In genomic region chr7:142792650-142793275, GRCm38 (mm10) we compare ENCODE assay signal across 16 mouse cellular contexts. TPM values are rescaled to one million over a fixed set of nuclear protein-coding genes. Genes with fewer than 3 reads are reported as not detected.
A peak's percentile ranks its signal among the peaks of the same experiment; 100 is the strongest.
DNase-seq lines count a peak whose midpoint lies in the region; ATAC-seq lines count a peak whose summit lies in the region.
"Had no signal": no experiment of that assay in that cellular context is flagged by ENCODE, and none has a peak within 500 bp of the region (broad histone marks: within the 10 kb centered on the region; RNA-seq: fewer than 3 reads in every experiment).

No protein-coding gene starts in this region.

- ATAC-seq in forebrain, embryonic 14.5 days: no peak
- ATAC-seq in forebrain, embryonic 16.5 days: no peak
- ATAC-seq in midbrain, embryonic 15.5 days (replicated peaks): no peak
- ATAC-seq in embryonic facial prominence, embryonic 12.5 days (ENCODE audit: insufficient number of reproducible peaks, insufficient read depth, low FRiP score, low TSS enrichment): no peak; the same call in 1 of the 2 replicates
- ATAC-seq: liver, postnatal 0 days had no signal

- H3K27ac ChIP-seq in forebrain, embryonic 14.5 days (ENCODE audit: low read depth, low read length): no peak overlapping the region
- H3K27ac ChIP-seq in forebrain, embryonic 16.5 days (ENCODE audit: low read length): no peak overlapping the region
- peak overlapping the region; percentile 81 for H3K27ac ChIP-seq in midbrain, embryonic 10.5 days (replicated peaks)
- no peak overlapping the region for H3K27ac ChIP-seq in midbrain, embryonic 15.5 days
- peak overlapping the region; percentile 36; the same call in 1 of the 2 replicates for H3K27ac ChIP-seq in embryonic facial prominence, embryonic 12.5 days
- H3K27ac ChIP-seq: hindbrain, embryonic 15.5 days; neural tube, embryonic 13.5 days had no signal

- WGBS in forebrain, embryonic 14.5 days: 22% methylated on average over 1 of the region's 1 CpGs
- WGBS in forebrain, embryonic 16.5 days: 20% methylated on average over 1 of the region's 1 CpGs
- 40% methylated on average over 1 of the region's 1 CpGs for WGBS in midbrain, embryonic 10.5 days
- 28% methylated on average over 1 of the region's 1 CpGs for WGBS in midbrain, embryonic 15.5 days
- WGBS in embryonic facial prominence, embryonic 12.5 days: 47% methylated on average over 1 of the region's 1 CpGs

- no peak overlapping the region for H3K4me2 ChIP-seq in forebrain, embryonic 14.5 days (ENCODE audit: low read length)
- no peak overlapping the region for H3K4me2 ChIP-seq in forebrain, embryonic 16.5 days (ENCODE audit: low read length)
- no peak overlapping the region for H3K4me2 ChIP-seq in midbrain, embryonic 15.5 days
- no peak overlapping the region for H3K4me2 ChIP-seq in embryonic facial prominence, embryonic 12.5 days (replicated peaks)
- H3K4me2 ChIP-seq: hindbrain, embryonic 15.5 days; neural tube, embryonic 13.5 days had no signal

- H3K4me3 ChIP-seq in forebrain, embryonic 14.5 days (ENCODE audit: low read depth, low read length): no peak overlapping the region
- no peak overlapping the region for H3K4me3 ChIP-seq in forebrain, embryonic 16.5 days (replicated peaks; ENCODE audit: low read length)
- no peak overlapping the region for H3K4me3 ChIP-seq in midbrain, embryonic 10.5 days
- H3K4me3 ChIP-seq in midbrain, embryonic 15.5 days: no peak overlapping the region
- H3K4me3 ChIP-seq in embryonic facial prominence, embryonic 12.5 days: no peak overlapping the region
- H3K4me3 ChIP-seq: erythroblast, embryonic 14.5 days; hindbrain, embryonic 15.5 days; neural tube, embryonic 13.5 days had no signal

- H3K4me1 ChIP-seq in forebrain, embryonic 14.5 days (ENCODE audit: control insufficient read depth, insufficient read depth, low read length): no peaks in the 10 kb centered on the region
- H3K4me1 ChIP-seq in forebrain, embryonic 16.5 days (replicated peaks; ENCODE audit: control insufficient read depth, insufficient read depth, low read length): no peaks in the 10 kb centered on the region
- peaks cover 37% of the 10 kb centered on the region for H3K4me1 ChIP-seq in midbrain, embryonic 10.5 days
- H3K4me1 ChIP-seq in midbrain, embryonic 15.5 days: no peaks in the 10 kb centered on the region
- H3K4me1 ChIP-seq in embryonic facial prominence, embryonic 12.5 days: peaks cover 3% of the 10 kb centered on the region; the same call in 1 of the 2 replicates
- H3K4me1 ChIP-seq: hindbrain, embryonic 15.5 days; neural tube, embryonic 13.5 days had no signal

- DNase-seq in forebrain, embryonic 14.5 days (ENCODE audit: low spot score): peak; percentile 1
- peak; percentile 59 for DNase-seq in midbrain, embryonic 10.5 days (ENCODE audit: low spot score)
- no peak for DNase-seq in thymus, adult 18-20 months
- DNase-seq in urinary bladder, postnatal 36 days (ENCODE audit: low spot score in 2 of 2): no peak
- DNase-seq: cerebellum, postnatal 36 days; kidney, adult 18-20 months; liver, postnatal 0 days; lung, postnatal 36 days had no signal

- no peaks in the 10 kb centered on the region for H3K9me3 ChIP-seq in forebrain, embryonic 14.5 days (replicated peaks; ENCODE audit: control insufficient read depth, low read length)
- no peaks in the 10 kb centered on the region for H3K9me3 ChIP-seq in forebrain, embryonic 16.5 days (ENCODE audit: control insufficient read depth, low read length)
- no peaks in the 10 kb centered on the region for H3K9me3 ChIP-seq in midbrain, embryonic 10.5 days (replicated peaks)
- H3K9me3 ChIP-seq in midbrain, embryonic 15.5 days: no peaks in the 10 kb centered on the region
- no peaks in the 10 kb centered on the region for H3K9me3 ChIP-seq in embryonic facial prominence, embryonic 12.5 days
- H3K9me3 ChIP-seq: hindbrain, embryonic 15.5 days; neural tube, embryonic 13.5 days had no signal

- no peak overlapping the region for H3K9ac ChIP-seq in forebrain, embryonic 14.5 days (ENCODE audit: low read length)
- no peak overlapping the region for H3K9ac ChIP-seq in forebrain, embryonic 16.5 days (replicated peaks; ENCODE audit: low read depth, low read length)
- no peak overlapping the region for H3K9ac ChIP-seq in midbrain, embryonic 15.5 days
- no peak overlapping the region for H3K9ac ChIP-seq in embryonic facial prominence, embryonic 12.5 days
- H3K9ac ChIP-seq: hindbrain, embryonic 15.5 days; liver, postnatal 0 days; neural tube, embryonic 13.5 days had no signal

- H3K27me3 ChIP-seq in forebrain, embryonic 14.5 days (replicated peaks; ENCODE audit: control insufficient read depth, insufficient read depth, low read length): no peaks in the 10 kb centered on the region
- H3K27me3 ChIP-seq in forebrain, embryonic 16.5 days (replicated peaks; ENCODE audit: control insufficient read depth, insufficient read depth, low read length): no peaks in the 10 kb centered on the region
- no peaks in the 10 kb centered on the region for H3K27me3 ChIP-seq in midbrain, embryonic 10.5 days (ENCODE audit: low read depth, poor library complexity, severe bottlenecking)
- H3K27me3 ChIP-seq in midbrain, embryonic 15.5 days (replicated peaks): no peaks in the 10 kb centered on the region
- no peaks in the 10 kb centered on the region for H3K27me3 ChIP-seq in embryonic facial prominence, embryonic 12.5 days
- H3K27me3 ChIP-seq: hindbrain, embryonic 15.5 days; neural tube, embryonic 13.5 days had no signal

- no peaks in the 10 kb centered on the region for H3K36me3 ChIP-seq in forebrain, embryonic 14.5 days (ENCODE audit: control insufficient read depth, insufficient read depth, low read length)
- no peaks in the 10 kb centered on the region for H3K36me3 ChIP-seq in forebrain, embryonic 16.5 days (ENCODE audit: control insufficient read depth, insufficient read depth)
- no peaks in the 10 kb centered on the region for H3K36me3 ChIP-seq in midbrain, embryonic 10.5 days
- no peaks in the 10 kb centered on the region for H3K36me3 ChIP-seq in midbrain, embryonic 15.5 days (replicated peaks)
- no peaks in the 10 kb centered on the region for H3K36me3 ChIP-seq in embryonic facial prominence, embryonic 12.5 days
- H3K36me3 ChIP-seq: hindbrain, embryonic 15.5 days; neural tube, embryonic 13.5 days had no signal

RNA-seq across cellular contexts. Expression of gene Ins2, which starts 49.6 kb away (rescaled TPM):
- polyA plus RNA-seq in forebrain, embryonic 14.5 days (2014; fragmentation: Nextera tagmentation; extraction: Ambion mirVana): 0.83 TPM in 1 of 2 replicates, not detected in the other
- polyA plus RNA-seq in forebrain, embryonic 16.5 days (2015; fragmentation: Nextera tagmentation; extraction: Ambion mirVana): 1.3 TPM in 1 of 2 replicates, not detected in the other
- not detected in 2 replicates for polyA plus RNA-seq in midbrain, embryonic 10.5 days (2016; fragmentation: Nextera tagmentation; extraction: Ambion mirVana)
- 0.40 TPM in 1 of 2 replicates, not detected in the other for polyA plus RNA-seq in midbrain, embryonic 15.5 days (2015; fragmentation: Nextera tagmentation; extraction: Ambion mirVana)
- not detected in 2 replicates for polyA plus RNA-seq in embryonic facial prominence, embryonic 12.5 days (2016; fragmentation: Nextera tagmentation; extraction: Ambion mirVana)
- polyA plus RNA-seq: erythroblast, embryonic 14.5 days; limb, embryonic 14.5 days; liver, postnatal 0 days; neural tube, embryonic 13.5 days; stomach, embryonic 14.5 days had no signal

Comparison
In these comparisons a context has a peak if more than half of its experiments do, and no peak if none do; other contexts are left out.
1. H3K27ac ChIP-seq: peak in midbrain, embryonic 10.5 days (single experiment) and embryonic facial prominence, embryonic 12.5 days (single experiment); none in forebrain, embryonic 14.5 days (single experiment), forebrain, embryonic 16.5 days (single experiment) and midbrain, embryonic 15.5 days (single experiment).
2. DNase-seq: peak in forebrain, embryonic 14.5 days (single experiment) and midbrain, embryonic 10.5 days (single experiment); none in thymus, adult 18-20 months (0 of 2) and urinary bladder, postnatal 36 days (0 of 2).